Mouse (Mus musculus) effector memory CD4-positive, alpha-beta T cell, adult 7 months (primary cell): Measurements from ENCODE around the gene Bag2. TPM values are rescaled to one million over a fixed set of nuclear protein-coding genes. Genes with fewer than 3 reads are reported as not detected.

Experiments
- polyA plus RNA-seq: library from polyadenylated mRNA; unstranded; fragments of 100-300 nt; shearing (Covaris generic); gene quantifications from one replicate; pipeline ENCODE4 v1.2.1, GENCODE M21; 2017

The Bag2 gene
- polyA plus RNA-seq: 3.0 TPM

GRCm38 (mm10) chr1:33757491-33758041 lies at the start of gene Bag2:
TSS of gene Bag2 (minus strand) at chr1:33757795.

GRCm38 (mm10) chr1:33719733-33720225 lies 37.8 kb downstream of the Bag2 start, which contains the start of gene Rab23:
TSS of gene Rab23 (plus strand) at chr1:33719887.

Other genes with a start within 250 kb of the Bag2 start
- 6.8 TPM for gene Prim2, start 88.0 kb downstream of the Bag2 start, polyA plus RNA-seq
- gene Rab23, start 37.9 kb downstream of the Bag2 start, polyA plus RNA-seq: 10.6 TPM
- 24.2 TPM for gene Zfp451, start 56.8 kb upstream of the Bag2 start, polyA plus RNA-seq
- 0.63 TPM for gene Bend6, start 150.0 kb upstream of the Bag2 start, polyA plus RNA-seq
- gene Dst, start 150.4 kb upstream of the Bag2 start, polyA plus RNA-seq: 2.1 TPM